In the genomic region with DNA sequence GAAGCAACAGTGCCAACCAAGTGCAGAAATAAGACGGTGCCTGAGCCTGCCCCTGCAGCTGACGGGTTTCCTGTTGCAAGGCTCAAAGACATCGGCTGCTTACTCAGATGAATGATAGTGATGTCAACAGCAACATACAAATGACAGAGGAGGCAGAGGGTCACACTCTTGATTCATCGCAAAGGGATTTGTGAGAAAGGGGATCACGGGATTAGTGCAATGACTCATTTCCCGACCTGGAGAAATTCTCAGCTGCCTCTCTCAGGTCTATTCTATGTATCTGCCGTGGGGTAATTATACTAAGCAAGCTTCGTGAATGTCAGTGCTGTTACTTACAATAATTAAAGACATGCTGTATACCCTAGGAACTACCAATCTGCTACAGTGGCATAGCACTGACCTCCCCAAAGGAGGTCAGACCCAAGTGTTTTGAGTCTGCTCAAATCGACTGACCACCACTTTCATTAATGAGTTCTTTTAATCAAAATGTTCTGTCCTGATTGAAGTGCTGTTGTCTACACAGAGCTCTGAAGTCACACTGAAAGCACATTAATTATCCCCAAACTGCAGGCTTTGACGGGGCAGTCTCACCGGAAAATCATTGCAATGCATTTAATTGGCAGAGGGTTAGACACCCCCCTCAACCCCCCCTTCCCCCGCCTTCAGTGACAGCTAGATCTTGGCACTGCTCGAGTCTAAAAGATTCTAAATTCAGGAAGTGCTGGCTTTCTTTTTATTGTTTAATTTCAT, we compare ENCODE assay signal across 8 mouse cellular contexts.
DNase-seq lines count a peak whose midpoint lies in the region; ATAC-seq and TF ChIP-seq lines count a peak whose summit lies in the region.

No protein-coding gene starts in this region.

- intact Hi-C loops in gastrocnemius, adult 2 months (cut with DNase I): no loop called here

- no peaks in the 10 kb centered on the region for H3K79me2 ChIP-seq in C2C12 (ENCODE audit: control insufficient read depth, insufficient read depth)

- H3ac ChIP-seq in C2C12 (ENCODE audit: control insufficient read depth, insufficient read length, low read depth): no peak overlapping the region

- WGBS in embryonic facial prominence, embryonic 14.5 days: 26% methylated on average over 13 of the region's 13 CpGs

- H3K79me3 ChIP-seq in C2C12 (ENCODE audit: low read depth): no peaks in the 10 kb centered on the region

- H3K4me2 ChIP-seq in embryonic facial prominence, embryonic 14.5 days (ENCODE audit: low read depth, low read length): no peak overlapping the region; the same call in 1 of the 2 replicates

- H3K9ac ChIP-seq in embryonic facial prominence, embryonic 14.5 days (ENCODE audit: low read depth, low read length): no peak overlapping the region

- no peak for DNase-seq in gastrocnemius, adult 2 months
- DNase-seq in gastrocnemius, postnatal 25 days: no peak
- peak; percentile 62 for DNase-seq in embryonic facial prominence, embryonic 14.5 days (ENCODE audit: low spot score)
- DNase-seq in lung, postnatal 10 days: peak; percentile 18
- no peak for DNase-seq in layer of hippocampus, adult 18-20 months (ENCODE audit: low spot score in 2 of 2)
- no peak for DNase-seq in ovary, postnatal 14 days (ENCODE audit: low spot score)
- no peak for DNase-seq in urinary bladder, adult 2 months (ENCODE audit: low spot score)

- H3K9me3 ChIP-seq in embryonic facial prominence, embryonic 14.5 days (ENCODE audit: control insufficient read depth, low read length): no peaks in the 10 kb centered on the region

- H3K36me3 ChIP-seq in C2C12 (ENCODE audit: control insufficient read depth, insufficient read depth): no peaks in the 10 kb centered on the region
- no peaks in the 10 kb centered on the region for H3K36me3 ChIP-seq in embryonic facial prominence, embryonic 14.5 days (ENCODE audit: control insufficient read depth, insufficient read depth, low read length)

- peak; percentile 77 for ATAC-seq in embryonic facial prominence, embryonic 14.5 days (ENCODE audit: low read depth)

- no peak for TF ChIP-seq CTCF in gastrocnemius, adult 2 months (IDR thresholded peaks at IDR 0.05)
- no peak for TF ChIP-seq CTCF in C2C12 (IDR thresholded peaks at IDR 0.05; ENCODE audit: control insufficient read depth, insufficient read depth, insufficient read length)

- peak overlapping the region; percentile 5 for H3K4me3 ChIP-seq in gastrocnemius, adult 2 months
- H3K4me3 ChIP-seq in C2C12 (ENCODE audit: insufficient read depth, poor library complexity, severe bottlenecking): no peak overlapping the region
- H3K4me3 ChIP-seq in embryonic facial prominence, embryonic 14.5 days (ENCODE audit: low read depth, low read length): no peak overlapping the region

- H3K27ac ChIP-seq in gastrocnemius, adult 2 months: peak overlapping the region; percentile 48
- no peak overlapping the region for H3K27ac ChIP-seq in embryonic facial prominence, embryonic 14.5 days (replicated peaks; ENCODE audit: low read depth, low read length)

- no peaks in the 10 kb centered on the region for H3K4me1 ChIP-seq in embryonic facial prominence, embryonic 14.5 days (ENCODE audit: control insufficient read depth, insufficient read depth, low read length)

- no peaks in the 10 kb centered on the region for H3K27me3 ChIP-seq in C2C12 (ENCODE audit: control insufficient read depth, insufficient read depth, insufficient read length)
- H3K27me3 ChIP-seq in embryonic facial prominence, embryonic 14.5 days (replicated peaks; ENCODE audit: control insufficient read depth, insufficient read depth, low read length): no peaks in the 10 kb centered on the region

TF ChIP-seq in C2C12, 6 proteins besides CTCF, POLR2A, EP300 and RAD21:
- TF ChIP-seq MYOD1 (IDR thresholded peaks at IDR 0.05; ENCODE audit: control insufficient read depth, insufficient read length, low read depth) (peak; percentile 73), CEBPB (IDR thresholded peaks at IDR 0.05; ENCODE audit: low read depth) (peak; percentile 2), MYOG (IDR thresholded peaks at IDR 0.05; ENCODE audit: control insufficient read depth, extremely low read depth, insufficient read length) (no peak), FOSL1 (IDR thresholded peaks at IDR 0.05; ENCODE audit: insufficient read depth, low read length, poor library complexity, severe bottlenecking) (peak; percentile 72)
TF ChIP-seq in C2C12: peak in this region for 3.

Comparison
In these comparisons a context has a peak if more than half of its experiments do, and no peak if none do; other contexts are left out.
1. DNase-seq: peak in embryonic facial prominence, embryonic 14.5 days (single experiment) and lung, postnatal 10 days (single experiment); none in gastrocnemius, adult 2 months (single experiment), gastrocnemius, postnatal 25 days (single experiment), layer of hippocampus, adult 18-20 months (0 of 2), ovary, postnatal 14 days (single experiment) and urinary bladder, adult 2 months (single experiment).